Mouse (Mus musculus): ENCODE results near the gene Rnf144b.

Gene Rnf144b

DNA sequence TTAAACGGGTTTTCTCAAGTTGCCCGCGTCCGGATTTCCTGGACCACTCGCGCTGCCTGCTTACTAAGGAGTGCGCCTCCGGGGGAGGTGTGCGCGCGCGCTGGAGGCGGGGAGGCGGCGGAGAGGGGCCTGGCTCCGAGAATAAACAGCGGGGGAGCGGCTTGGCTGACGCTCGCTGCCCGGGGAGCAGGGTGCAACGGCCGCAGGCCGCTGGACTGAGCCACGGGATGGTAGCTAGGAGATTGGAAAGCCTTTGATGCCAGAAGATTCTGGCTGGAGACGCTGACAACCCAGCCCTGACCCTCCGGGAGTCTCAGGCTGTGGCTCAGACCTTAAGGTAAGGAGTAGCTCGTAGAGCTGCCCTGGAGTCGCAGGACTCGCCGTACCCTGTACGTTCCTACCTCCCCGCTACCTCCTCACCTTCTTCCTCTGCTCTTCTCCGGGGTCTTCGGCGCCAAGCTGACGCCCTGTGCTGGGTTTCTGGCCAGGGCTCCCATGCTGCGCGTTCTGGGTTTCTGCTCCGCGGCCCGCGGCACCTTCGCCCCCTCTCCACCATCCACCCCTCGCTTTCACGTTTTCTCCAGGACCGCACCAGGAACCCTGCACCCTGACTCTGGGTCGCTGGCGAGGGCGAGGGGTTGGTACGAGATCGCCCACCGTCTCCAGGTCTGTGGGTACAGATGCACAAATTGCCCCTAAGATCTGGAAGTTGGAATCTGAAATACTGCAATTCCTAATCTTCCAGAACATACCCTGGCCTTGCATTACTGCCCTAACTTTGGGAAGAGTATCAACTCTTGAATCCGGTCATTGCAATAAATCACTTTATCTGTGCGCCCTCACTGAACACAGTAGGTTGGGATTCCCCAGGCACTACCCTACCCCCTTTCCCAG, at the start of gene Rnf144b:
Gene Rnf144b (plus strand): TSS at position 120 of the 894 bp plus-strand sequence.
- DNase-seq (ENCODE audit: low read depth, low spot score): no peak
- H3K36me3 ChIP-seq (ENCODE audit: control insufficient read depth, insufficient read depth, low read length, poor library complexity, severe bottlenecking): no peaks in the 10 kb centered on the region
- no peaks in the 10 kb centered on the region for H3K27me3 ChIP-seq (ENCODE audit: control insufficient read depth, insufficient read depth, low read length, poor library complexity, severe bottlenecking)

- DNase-seq (ENCODE audit: low read depth, low spot score): no peak
- no peaks in the 10 kb centered on the region for H3K27me3 ChIP-seq (ENCODE audit: control insufficient read depth, insufficient read depth, low read length, poor library complexity, severe bottlenecking)
- H3K36me3 ChIP-seq (ENCODE audit: control insufficient read depth, insufficient read depth, low read length, poor library complexity, severe bottlenecking): peaks cover 13% of the 10 kb centered on the region
Measured at GRCm38 (mm10) chr13:47076156-47076555, 46.3 kb upstream of the Rnf144b start.

DNA sequence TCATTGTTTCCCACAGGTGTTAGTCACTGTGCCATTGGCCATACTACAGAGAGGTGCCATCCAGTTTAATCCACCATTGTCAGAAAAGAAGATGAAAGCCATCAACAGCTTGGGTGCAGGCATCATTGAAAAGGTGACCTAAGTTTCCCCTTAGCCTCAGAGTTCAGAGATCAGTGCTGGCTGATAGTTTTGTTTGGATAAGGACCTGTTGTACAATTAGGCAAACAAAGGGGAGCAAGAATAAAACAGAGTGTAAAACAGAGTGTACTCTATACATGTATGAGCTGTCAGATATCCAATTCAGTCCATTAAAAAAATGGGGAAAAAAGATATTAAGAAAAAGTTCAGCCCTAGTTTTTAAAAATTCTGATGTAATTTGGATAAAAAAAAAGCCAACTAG, 45.1 kb upstream of the Rnf144b start:
- Histone ChIP-seq H3K27me3 (ENCODE audit: control insufficient read depth, insufficient read depth, low read length, poor library complexity, severe bottlenecking) (no peaks in the 10 kb centered on the region), H3K36me3 (ENCODE audit: control insufficient read depth, insufficient read depth, low read length, poor library complexity, severe bottlenecking) (peaks cover 14% of the 10 kb centered on the region)
- DNase-seq (ENCODE audit: low read depth, low spot score): no peak

DNA sequence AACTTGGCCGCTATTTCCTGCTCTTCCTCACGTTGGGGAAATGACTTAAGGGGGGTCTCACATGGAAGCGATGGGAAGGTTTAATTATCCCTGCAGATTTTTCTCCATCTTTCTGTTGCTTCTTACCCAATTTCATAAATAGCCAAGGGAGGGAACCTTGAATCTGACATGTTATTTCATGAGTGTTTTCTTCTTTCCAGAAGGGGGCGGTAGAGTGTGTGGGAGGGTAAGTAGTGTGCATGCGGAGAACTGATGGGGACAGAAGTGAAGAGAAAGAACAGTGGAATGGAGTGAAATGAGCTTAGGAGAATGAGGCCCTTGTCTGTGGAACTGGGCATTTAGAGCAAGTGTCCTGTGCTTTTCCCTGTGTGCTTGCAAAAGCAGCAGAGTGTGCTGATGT, 43.7 kb upstream of the Rnf144b start:
- peaks cover 12% of the 10 kb centered on the region for H3K36me3 ChIP-seq (ENCODE audit: control insufficient read depth, insufficient read depth, low read length, poor library complexity, severe bottlenecking)
- H3K27me3 ChIP-seq (ENCODE audit: control insufficient read depth, insufficient read depth, low read length, poor library complexity, severe bottlenecking): no peaks in the 10 kb centered on the region
- peak; percentile 18 for DNase-seq (ENCODE audit: low read depth, low spot score)

GRCm38 (mm10) chr13:47080905-47081505, 41.5 kb upstream of the Rnf144b start:
- Histone ChIP-seq H3K36me3 (ENCODE audit: control insufficient read depth, insufficient read depth, low read length, poor library complexity, severe bottlenecking) (peaks cover 7% of the 10 kb centered on the region), H3K27me3 (ENCODE audit: control insufficient read depth, insufficient read depth, low read length, poor library complexity, severe bottlenecking) (no peaks in the 10 kb centered on the region)
- peak; percentile 37 for DNase-seq (ENCODE audit: low read depth, low spot score)

GRCm38 (mm10) chr13:47088433-47088832, 34.0 kb upstream of the Rnf144b start:
- Histone ChIP-seq H3K36me3 (ENCODE audit: control insufficient read depth, insufficient read depth, low read length, poor library complexity, severe bottlenecking) (peaks cover 4% of the 10 kb centered on the region; the same call in 1 of the 2 replicates), H3K27me3 (ENCODE audit: control insufficient read depth, insufficient read depth, low read length, poor library complexity, severe bottlenecking) (no peaks in the 10 kb centered on the region)
- DNase-seq (ENCODE audit: low read depth, low spot score): no peak

GRCm38 (mm10) chr13:47089271-47089670, 33.2 kb upstream of the Rnf144b start:
- no peaks in the 10 kb centered on the region for H3K27me3 ChIP-seq (ENCODE audit: control insufficient read depth, insufficient read depth, low read length, poor library complexity, severe bottlenecking)
- peaks cover 6% of the 10 kb centered on the region; the same call in 1 of the 2 replicates for H3K36me3 ChIP-seq (ENCODE audit: control insufficient read depth, insufficient read depth, low read length, poor library complexity, severe bottlenecking)
- DNase-seq (ENCODE audit: low read depth, low spot score): no peak

- Histone ChIP-seq H3K27me3 (ENCODE audit: control insufficient read depth, insufficient read depth, low read length, poor library complexity, severe bottlenecking) (no peaks in the 10 kb centered on the region), H3K36me3 (ENCODE audit: control insufficient read depth, insufficient read depth, low read length, poor library complexity, severe bottlenecking) (peaks cover 9% of the 10 kb centered on the region; the same call in 1 of the 2 replicates)
- DNase-seq (ENCODE audit: low read depth, low spot score): no peak
Measured at GRCm38 (mm10) chr13:47093791-47094190, 28.7 kb upstream of the Rnf144b start.

GRCm38 (mm10) chr13:47096591-47096990, 25.9 kb upstream of the Rnf144b start:
- H3K36me3 ChIP-seq (ENCODE audit: control insufficient read depth, insufficient read depth, low read length, poor library complexity, severe bottlenecking): peaks cover 7% of the 10 kb centered on the region; the same call in 1 of the 2 replicates
- H3K27me3 ChIP-seq (ENCODE audit: control insufficient read depth, insufficient read depth, low read length, poor library complexity, severe bottlenecking): no peaks in the 10 kb centered on the region
- no peak for DNase-seq (ENCODE audit: low read depth, low spot score)

DNA sequence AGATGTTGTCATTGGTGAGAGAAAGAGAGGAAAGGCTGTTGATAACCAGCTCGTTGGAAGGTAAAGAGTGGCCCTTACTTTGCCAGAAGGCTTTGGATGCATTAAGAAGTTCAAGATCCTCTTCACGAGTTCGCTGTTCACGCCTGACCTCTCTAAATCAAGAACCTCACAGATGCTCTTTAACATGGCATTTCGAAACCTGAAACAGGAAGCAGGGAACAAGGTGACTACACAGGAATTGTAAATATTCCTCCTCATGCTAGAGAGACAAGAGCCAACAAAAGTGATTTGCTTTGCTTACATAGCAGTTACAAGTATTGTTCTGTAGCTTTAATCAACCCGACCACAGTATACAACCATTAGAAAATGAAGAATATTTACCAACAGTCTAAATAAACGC, 23.2 kb upstream of the Rnf144b start:
- no peak for DNase-seq (ENCODE audit: low read depth, low spot score)
- no peaks in the 10 kb centered on the region for H3K27me3 ChIP-seq (ENCODE audit: control insufficient read depth, insufficient read depth, low read length, poor library complexity, severe bottlenecking)

GRCm38 (mm10) chr13:47100587-47100986, 21.9 kb upstream of the Rnf144b start:
- H3K27me3 ChIP-seq (ENCODE audit: control insufficient read depth, insufficient read depth, low read length, poor library complexity, severe bottlenecking): no peaks in the 10 kb centered on the region
- DNase-seq (ENCODE audit: low read depth, low spot score): no peak
- H3K36me3 ChIP-seq (ENCODE audit: control insufficient read depth, insufficient read depth, low read length, poor library complexity, severe bottlenecking): peaks cover 4% of the 10 kb centered on the region; the same call in 1 of the 2 replicates

More for the DNA sequence above, 23.2 kb upstream of the Rnf144b start:
- H3K36me3 ChIP-seq (ENCODE audit: control insufficient read depth, insufficient read depth, low read length, poor library complexity, severe bottlenecking): peaks cover 6% of the 10 kb centered on the region; the same call in 1 of the 2 replicates

GRCm38 (mm10) chr13:47104146-47104545, 18.3 kb upstream of the Rnf144b start:
- Histone ChIP-seq H3K36me3 (ENCODE audit: control insufficient read depth, insufficient read depth, low read length, poor library complexity, severe bottlenecking) (peaks cover 3% of the 10 kb centered on the region; the same call in 1 of the 2 replicates), H3K27me3 (ENCODE audit: control insufficient read depth, insufficient read depth, low read length, poor library complexity, severe bottlenecking) (no peaks in the 10 kb centered on the region)
- no peak for DNase-seq (ENCODE audit: low read depth, low spot score)

- Histone ChIP-seq H3K36me3 (ENCODE audit: control insufficient read depth, insufficient read depth, low read length, poor library complexity, severe bottlenecking) (peaks cover 2% of the 10 kb centered on the region; the same call in 1 of the 2 replicates), H3K27me3 (ENCODE audit: control insufficient read depth, insufficient read depth, low read length, poor library complexity, severe bottlenecking) (no peaks in the 10 kb centered on the region)
- DNase-seq (ENCODE audit: low read depth, low spot score): peak; percentile 58
Measured at GRCm38 (mm10) chr13:47104856-47105541, 17.5 kb upstream of the Rnf144b start.

DNA sequence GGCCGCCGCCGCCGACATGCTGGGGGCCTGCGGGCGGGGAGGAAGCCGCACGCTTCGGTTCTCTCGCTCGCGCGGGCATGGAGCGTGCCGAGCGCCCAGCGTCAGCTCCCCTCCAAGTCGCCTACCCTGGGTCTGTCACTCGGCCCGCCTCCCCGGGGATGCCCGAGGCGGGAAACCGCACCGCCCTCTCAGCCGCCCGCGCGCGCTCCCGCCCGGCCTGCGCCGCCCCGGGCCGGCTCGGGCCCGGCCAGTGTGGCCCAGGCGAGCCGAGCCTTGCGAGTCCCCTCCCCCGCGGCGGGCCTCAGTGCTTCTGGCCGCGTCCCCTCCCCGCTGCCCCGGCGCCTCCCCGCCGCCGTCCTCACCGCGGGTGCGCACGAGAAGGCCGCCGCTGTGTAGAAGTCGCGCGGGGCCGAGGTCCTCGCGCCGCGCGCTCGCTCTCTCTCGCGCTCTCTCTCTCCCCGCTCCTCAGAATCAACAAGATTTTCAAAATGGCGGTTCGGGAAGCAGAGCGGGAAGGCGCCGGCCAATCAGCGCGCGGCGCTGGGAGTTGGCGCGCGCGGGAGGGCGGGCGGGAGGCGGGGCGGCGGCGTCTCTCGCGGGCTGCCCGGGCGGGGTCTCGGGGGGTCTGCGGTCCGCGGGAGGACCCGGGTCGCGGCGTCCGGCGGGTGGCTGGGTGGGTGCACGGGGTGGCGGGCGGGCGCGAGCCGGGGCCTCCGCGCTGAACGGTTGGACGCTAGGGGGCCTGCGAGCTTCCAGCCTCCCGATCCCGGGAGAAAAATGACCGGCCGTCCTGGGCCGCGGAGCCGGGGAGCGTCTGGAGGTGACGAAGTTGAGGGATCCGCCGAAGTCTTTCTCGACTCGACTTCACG, 16.5 kb upstream of the Rnf144b start, which contains the start of gene Dek:
Gene Dek (minus strand): TSS at position 491 of the 869 bp plus-strand sequence.
- H3K36me3 ChIP-seq (ENCODE audit: control insufficient read depth, insufficient read depth, low read length, poor library complexity, severe bottlenecking): peaks cover 2% of the 10 kb centered on the region; the same call in 1 of the 2 replicates
- DNase-seq (ENCODE audit: low read depth, low spot score): peak; percentile 79

More for the DNA sequence above, 16.5 kb upstream of the Rnf144b start, which contains the start of gene Dek:
- no peaks in the 10 kb centered on the region for H3K27me3 ChIP-seq (ENCODE audit: control insufficient read depth, insufficient read depth, low read length, poor library complexity, severe bottlenecking)
